ENCODE assay signal across 11 mouse cellular contexts in the genomic region with DNA sequence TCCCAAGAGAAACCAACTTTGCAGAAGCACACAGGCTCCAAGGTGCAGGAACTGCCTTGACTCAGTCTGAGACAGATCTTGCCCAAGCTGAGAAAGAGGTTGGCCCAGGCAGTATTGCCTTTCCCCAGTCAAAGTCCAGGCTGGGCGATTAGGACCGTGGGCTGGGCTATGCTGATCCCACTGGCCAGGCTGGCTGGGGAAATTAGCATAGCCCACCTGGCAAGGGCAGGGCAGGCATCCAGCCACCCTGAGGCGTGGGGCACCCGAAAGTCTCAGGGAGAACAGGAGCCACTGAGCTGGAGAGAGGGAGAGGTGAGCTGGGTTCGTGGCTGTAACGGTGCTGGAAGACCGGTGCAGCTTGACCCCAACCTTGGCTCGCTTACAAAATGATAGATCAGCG. TPM values are rescaled to one million over a fixed set of nuclear protein-coding genes. Genes with fewer than 3 reads are reported as not detected.
DNase-seq lines count a peak whose midpoint lies in the region; ATAC-seq and TF ChIP-seq lines count a peak whose summit lies in the region.
"Had no signal": no experiment of that assay in that cellular context is flagged by ENCODE, and none has a peak within 500 bp of the region (broad histone marks: within the 10 kb centered on the region; RNA-seq: fewer than 3 reads in every experiment).

No protein-coding gene starts in this region.

- WGBS in liver, adult 2 months, result 33% methylated on average over 9 of the region's 9 CpGs
- 41% methylated on average over 9 of the region's 9 CpGs for WGBS in forebrain, embryonic 12.5 days
- WGBS in liver, embryonic 12.5 days (ENCODE audit: insufficient replicate concordance), result 36% methylated on average over 9 of the region's 9 CpGs

- peak; percentile 1; the same call in 1 of the 2 replicates for ATAC-seq in cerebellum, adult (ENCODE audit: insufficient number of reproducible peaks, low FRiP score, low TSS enrichment)
- ATAC-seq in forebrain, embryonic 12.5 days (ENCODE audit: low FRiP score), result no peak
- peak; percentile 38; the same call in 1 of the 2 replicates for ATAC-seq in liver, embryonic 12.5 days

- no peaks in the 10 kb centered on the region for H3K4me1 ChIP-seq in liver, adult 2 months (ENCODE audit: control insufficient read depth, insufficient read depth, low read length)
- peaks cover 4% of the 10 kb centered on the region; the same call in 1 of the 2 replicates for H3K4me1 ChIP-seq in forebrain, embryonic 12.5 days
- H3K4me1 ChIP-seq in liver, embryonic 12.5 days, result peaks cover 5% of the 10 kb centered on the region; the same call in 1 of the 2 replicates

- no peak overlapping the region for H3K4me3 ChIP-seq in liver, adult 2 months (ENCODE audit: insufficient read depth, low read depth, low read length)
- H3K4me3 ChIP-seq in forebrain, embryonic 12.5 days (replicated peaks), result no peak overlapping the region
- no peak overlapping the region for H3K4me3 ChIP-seq in liver, embryonic 12.5 days

- TF ChIP-seq POLR2A in liver, adult 2 months (IDR thresholded peaks at IDR 0.05; ENCODE audit: extremely low read depth, insufficient read depth, low read length), result no peak

- DNase-seq in cerebellum, postnatal 25 days, result no peak
- peak; percentile 12 for DNase-seq in liver, adult 2 months (ENCODE audit: extremely low read depth, low read depth, low spot score)
- DNase-seq in liver, result no peak
- DNase-seq in cerebellum, postnatal 4 days (ENCODE audit: low spot score in 2 of 2), result no peak
- DNase-seq in urinary bladder, postnatal 10 days (ENCODE audit: low spot score), result no peak

- H3K4me2 ChIP-seq in forebrain, embryonic 12.5 days, result peak overlapping the region; percentile 1; the same call in 1 of the 2 replicates
- H3K4me2 ChIP-seq in liver, embryonic 12.5 days, result peak overlapping the region; percentile 33; the same call in 1 of the 2 replicates

- no peaks in the 10 kb centered on the region for H3K79me2 ChIP-seq in liver, adult 2 months (ENCODE audit: control insufficient read depth, insufficient read depth, low read length)

- H3K36me3 ChIP-seq in liver, adult 2 months (ENCODE audit: control insufficient read depth, insufficient read depth, low read length), result no peaks in the 10 kb centered on the region
- no peaks in the 10 kb centered on the region for H3K36me3 ChIP-seq in forebrain, embryonic 12.5 days (replicated peaks)
- H3K36me3 ChIP-seq in liver, embryonic 12.5 days, result no peaks in the 10 kb centered on the region

- H3K27me3 ChIP-seq in liver, adult 2 months (ENCODE audit: control insufficient read depth, insufficient read depth, low read length), result no peaks in the 10 kb centered on the region
- peaks cover 4% of the 10 kb centered on the region; the same call in 1 of the 2 replicates for H3K27me3 ChIP-seq in forebrain, embryonic 12.5 days
- peaks cover 10% of the 10 kb centered on the region; the same call in 1 of the 2 replicates for H3K27me3 ChIP-seq in liver, embryonic 12.5 days (replicated peaks)

- no peak overlapping the region for H3K27ac ChIP-seq in liver, adult 2 months (replicated peaks; ENCODE audit: insufficient read depth, low read depth, low read length)
- no peak overlapping the region for H3K27ac ChIP-seq in forebrain, embryonic 12.5 days
- no peak overlapping the region for H3K27ac ChIP-seq in liver, embryonic 12.5 days

- no peak overlapping the region for H3K9ac ChIP-seq in liver, adult 2 months (ENCODE audit: low read depth, low read length)
- no peak overlapping the region for H3K9ac ChIP-seq in forebrain, embryonic 12.5 days
- no peak overlapping the region for H3K9ac ChIP-seq in liver, embryonic 12.5 days

- TF ChIP-seq CTCF in liver, adult 2 months (IDR thresholded peaks at IDR 0.05; ENCODE audit: low read depth, low read length), result no peak

- H3K9me3 ChIP-seq in forebrain, embryonic 12.5 days, result no peaks in the 10 kb centered on the region
- no peaks in the 10 kb centered on the region for H3K9me3 ChIP-seq in liver, embryonic 12.5 days (replicated peaks)

RNA-seq across cellular contexts. Expression of a gene that starts 15.4 kb away (rescaled TPM):
- total RNA-seq in liver, adult 2 months (2014; rRNA removed), result 109 and 110 TPM in 2 replicates
- 47.7 TPM in 2 replicates for polyA plus RNA-seq in liver, adult 2 months (2012; rRNA removed)
- 156 and 160 TPM in 2 replicates for polyA plus RNA-seq in forebrain, embryonic 12.5 days (2016; fragmentation: Nextera tagmentation; extraction: Ambion mirVana)
- polyA plus RNA-seq in liver, embryonic 12.5 days (2016; fragmentation: Nextera tagmentation; extraction: Ambion mirVana), result 111 and 112 TPM in 2 replicates

RNA-seq across cellular contexts. Expression of a gene that starts 24.3 kb away (rescaled TPM):
- total RNA-seq in liver, adult 2 months (2014; rRNA removed), result not detected in 2 replicates
- polyA plus RNA-seq in liver, adult 2 months (2012; rRNA removed), result not detected in 2 replicates
- not detected in 2 replicates for polyA plus RNA-seq in forebrain, embryonic 12.5 days (2016; fragmentation: Nextera tagmentation; extraction: Ambion mirVana)
- not detected in 2 replicates for polyA plus RNA-seq in liver, embryonic 12.5 days (2016; fragmentation: Nextera tagmentation; extraction: Ambion mirVana)
- total RNA-seq: heart, adult 8-10 months; left cerebral cortex, adult 18-20 months; megakaryocyte-erythroid progenitor cell, adult 5-6 weeks had no signal
